Mouse (Mus musculus) heart, adult 11 months (tissue): ENCODE data around the gene Dok4.
"Not testable (repeated sequence)": the region's sequence is repeated elsewhere in the genome, so short reads cannot be mapped to it uniquely, and the experiment has no call there.

Experiments
- DNase-seq: peaks from one replicate; pipeline ENCODE4 v3.0.0; 2022

Gene Dok4

GRCm38 (mm10) chr8:94837662-94838574 lies 38.2 kb downstream of the Dok4 start, which contains the start of the genes Coq9 and Ciapin1:
Gene Coq9 (plus strand): TSS chr8:94838321.
Gene Ciapin1 (minus strand): TSS chr8:94838358.
- peak; percentile 99 for DNase-seq

- DNase-seq: peak; percentile 89
Measured at GRCm38 (mm10) chr8:94836456-94837240, 39.5 kb downstream of the Dok4 start.

- DNase-seq: not testable (repeated sequence)
Measured at GRCm38 (mm10) chr8:94835751-94836150, 40.4 kb downstream of the Dok4 start.

GRCm38 (mm10) chr8:94833901-94834405 lies 42.2 kb downstream of the Dok4 start:
- DNase-seq: not testable (repeated sequence)

- no peak for DNase-seq
Measured at GRCm38 (mm10) chr8:94828284-94828683, 47.8 kb downstream of the Dok4 start.

- no peak for DNase-seq
Measured at GRCm38 (mm10) chr8:94826210-94826609, 49.9 kb downstream of the Dok4 start.

GRCm38 (mm10) chr8:94825170-94825569 lies 51.0 kb downstream of the Dok4 start:
- no peak for DNase-seq

GRCm38 (mm10) chr8:94822637-94823560 lies 53.2 kb downstream of the Dok4 start:
- DNase-seq: no peak

- DNase-seq: no peak
Measured at GRCm38 (mm10) chr8:94821381-94821780, 54.7 kb downstream of the Dok4 start.

- no peak for DNase-seq
Measured at GRCm38 (mm10) chr8:94820553-94820952, 55.6 kb downstream of the Dok4 start.

GRCm38 (mm10) chr8:94819671-94820179 lies 56.4 kb downstream of the Dok4 start:
- no peak for DNase-seq

GRCm38 (mm10) chr8:94817933-94818332 lies 58.2 kb downstream of the Dok4 start:
- DNase-seq: no peak

GRCm38 (mm10) chr8:94814556-94814955 lies 61.6 kb downstream of the Dok4 start:
- DNase-seq: no peak
